7 mouse cellular contexts compared by ENCODE assay signal in genomic region chr16:16303888-16304287, GRCm38 (mm10). TPM values are rescaled to one million over a fixed set of nuclear protein-coding genes. Genes with fewer than 3 reads are reported as not detected.
DNase-seq lines count a peak whose midpoint lies in the region; ATAC-seq and TF ChIP-seq lines count a peak whose summit lies in the region.

No protein-coding gene starts in this region.

- WGBS in forebrain, embryonic 10.5 days = 23% methylated on average over 7 of the region's 7 CpGs
- WGBS in liver, embryonic 15.5 days (ENCODE audit: insufficient replicate concordance) = 12% methylated on average over 7 of the region's 7 CpGs

- dilution Hi-C loops in CH12.LX (cut with MboI; ENCODE audit: extremely low pct_ligation_motif_present, extremely low pct_unique_long_range_greater_than_20kb, low sequenced_read_pairs) = no loop called here

- H3K27me3 ChIP-seq in CH12.LX (replicated peaks) = no peaks in the 10 kb centered on the region
- no peaks in the 10 kb centered on the region for H3K27me3 ChIP-seq in forebrain, embryonic 10.5 days (ENCODE audit: poor library complexity, severe bottlenecking)
- H3K27me3 ChIP-seq in liver, embryonic 15.5 days = no peaks in the 10 kb centered on the region

- no peaks in the 10 kb centered on the region for H3K9me3 ChIP-seq in CH12.LX (replicated peaks; ENCODE audit: low read length)
- H3K9me3 ChIP-seq in forebrain, embryonic 10.5 days = no peaks in the 10 kb centered on the region
- H3K9me3 ChIP-seq in liver, embryonic 15.5 days (replicated peaks) = no peaks in the 10 kb centered on the region

- 0 out of 2 replicates have a peak overlapping the region, but pooled peaks have one; percentile 41 for H3K27ac ChIP-seq in CH12.LX (ENCODE audit: insufficient read depth, low read depth)
- peak overlapping the region; percentile 97 for H3K27ac ChIP-seq in forebrain, embryonic 10.5 days
- no peak overlapping the region for H3K27ac ChIP-seq in liver, embryonic 15.5 days (replicated peaks)

- H3K4me1 ChIP-seq in CH12.LX (ENCODE audit: control insufficient read depth in 1 of 2, insufficient read depth in 2 of 2) = peaks cover 3 to 28% of the 10 kb centered on the region in 2 experiments; a peak in 3 of 4 replicates
- H3K4me1 ChIP-seq in forebrain, embryonic 10.5 days = peaks cover 19% of the 10 kb centered on the region
- H3K4me1 ChIP-seq in liver, embryonic 15.5 days (replicated peaks) = peaks cover 20% of the 10 kb centered on the region

- no peak for TF ChIP-seq POLR2A in CH12.LX (IDR thresholded peaks at IDR 0.05; ENCODE audit: low read depth, low read length)

- TF ChIP-seq RAD21 in CH12.LX (IDR thresholded peaks at IDR 0.05; ENCODE audit: low read depth, low read length) = peak; percentile 40

- DNase-seq in 416B (ENCODE audit: low read depth) = peak; percentile 72
- DNase-seq in CH12.LX (ENCODE audit: extremely low read depth) = peak; percentile 45
- no peak for DNase-seq in forebrain, embryonic 10.5 days (ENCODE audit: extremely low spot score, low spot score)
- DNase-seq in Muller cell, postnatal 12 days (ENCODE audit: inconsistent ontology term) = no peak
- DNase-seq in T-cell, adult 2 months (ENCODE audit: low spot score) = no peak

- peaks cover 20 to 31% of the 10 kb centered on the region in 2 experiments for H3K36me3 ChIP-seq in CH12.LX (replicated peaks in 1 of 2; ENCODE audit: control insufficient read depth in 1 of 2, insufficient read depth in 1 of 2, low read length in 1 of 2)
- H3K36me3 ChIP-seq in forebrain, embryonic 10.5 days (replicated peaks) = peaks cover 32% of the 10 kb centered on the region
- H3K36me3 ChIP-seq in liver, embryonic 15.5 days (replicated peaks) = peaks cover 20% of the 10 kb centered on the region

- TF ChIP-seq CTCF in CH12.LX (conservative IDR thresholded peaks at IDR 0.05 in 1 of 2, IDR thresholded peaks at IDR 0.05 in 1 of 2; ENCODE audit: low read depth in 2 of 2, low read length in 2 of 2) = peak in 1 of 2 experiments; percentile 53; a peak in 2 of 4 replicates

- H3K4me3 ChIP-seq in CH12.LX (replicated peaks in 1 of 3; ENCODE audit: low read depth in 2 of 3, low read length in 2 of 3, poor library complexity in 1 of 3) = peak overlapping the region; percentile 83 to 94 (median 85)
- H3K4me3 ChIP-seq in forebrain, embryonic 10.5 days = peak overlapping the region; percentile 94
- peak overlapping the region; percentile 78 for H3K4me3 ChIP-seq in liver, embryonic 15.5 days (replicated peaks)

- no peak for TF ChIP-seq EP300 in CH12.LX (IDR thresholded peaks at IDR 0.05; ENCODE audit: low read length)

- no peak for ATAC-seq in liver, embryonic 15.5 days (ENCODE audit: insufficient read depth)
- ATAC-seq in erythroid progenitor cell, adult 5-6 weeks (replicated peaks; ENCODE audit: low FRiP score, poor library complexity, severe bottlenecking) = no peak

- H3K4me2 ChIP-seq in CH12.LX (ENCODE audit: insufficient read depth, low read depth, poor library complexity, severe bottlenecking) = peak overlapping the region; percentile 100
- H3K4me2 ChIP-seq in liver, embryonic 15.5 days = peak overlapping the region; percentile 91

- in situ Hi-C loops in CH12.LX (cut with MboI; ENCODE audit: low pct_ligation_motif_present, low pct_unique_long_range_greater_than_20kb, low sequenced_read_pairs) = loop anchor here (5.0 to 10.0 kb wide), 2 partner anchors 107 to 281 kb away; no protein-coding TSS in a partner anchor

- H3K79me2 ChIP-seq in CH12.LX (replicated peaks; ENCODE audit: control insufficient read depth, extremely low read depth, insufficient read depth, poor library complexity, severe bottlenecking) = peaks cover 26% of the 10 kb centered on the region

- peak overlapping the region; percentile 89 for H3K9ac ChIP-seq in CH12.LX (ENCODE audit: insufficient read depth, low read depth)
- H3K9ac ChIP-seq in liver, embryonic 15.5 days = peak overlapping the region; percentile 62

TF ChIP-seq in CH12.LX, 34 proteins besides CTCF, POLR2A, EP300 and RAD21:
- TF ChIP-seq SMC3 (IDR thresholded peaks at IDR 0.05; ENCODE audit: low read depth, low read length) (peak; percentile 26), MYC (IDR thresholded peaks at IDR 0.05; ENCODE audit: low read depth, low read length) (peak; percentile 87), ZNF384 (IDR thresholded peaks at IDR 0.05; ENCODE audit: low read depth, low read length) (0 out of 2 replicates have a peak, but pooled peaks have one; percentile 7), SIN3A (IDR thresholded peaks at IDR 0.05; ENCODE audit: low read length) (0 out of 2 replicates have a peak, but pooled peaks have one; percentile 54), MEF2A (IDR thresholded peaks at IDR 0.05; ENCODE audit: borderline replicate concordance, low read depth, low read length) (no peak)

RNA-seq across cellular contexts. Expression of gene Yars2, which starts 1.1 kb away (rescaled TPM):
- total RNA-seq in CH12.LX (2012; rRNA removed) = 40.9 and 61.2 TPM in 2 replicates
- total RNA-seq in CH12.LX (2014; rRNA removed) = 112 and 122 TPM in 2 replicates
- polyA plus RNA-seq in CH12.LX (2012; ENCODE audit: insufficient read length, low read depth) = 56.0 TPM in 2 replicates
- polyA plus RNA-seq in forebrain, embryonic 10.5 days (2016; fragmentation: Nextera tagmentation; extraction: Ambion mirVana) = 47.8 and 49.5 TPM in 2 replicates
- polyA plus RNA-seq in liver, embryonic 15.5 days (2015; fragmentation: Nextera tagmentation; extraction: Ambion mirVana) = 23.3 and 24.4 TPM in 2 replicates
- total RNA-seq in erythroid progenitor cell, adult 5-6 weeks (2015; ENCODE audit: low replicate concordance) = 28.5 and 29.9 TPM in 2 replicates
- total RNA-seq in erythroid progenitor cell, adult 5-6 weeks (2017; ENCODE audit: low replicate concordance) = 0.45 and 2.4 TPM in 2 replicates

RNA-seq across cellular contexts. Expression of gene Dnm1l, which starts 54.9 kb away (rescaled TPM):
- total RNA-seq in CH12.LX (2012; rRNA removed) (55.8 and 59.1 TPM in 2 replicates), CH12.LX (2014; rRNA removed) (91.7 and 101 TPM in 2 replicates)
- 82.9 and 83.1 TPM in 2 replicates for polyA plus RNA-seq in CH12.LX (2012; ENCODE audit: insufficient read length, low read depth)
- 55.8 and 56.5 TPM in 2 replicates for polyA plus RNA-seq in forebrain, embryonic 10.5 days (2016; fragmentation: Nextera tagmentation; extraction: Ambion mirVana)
- polyA plus RNA-seq in liver, embryonic 15.5 days (2015; fragmentation: Nextera tagmentation; extraction: Ambion mirVana) = 19.8 and 21.6 TPM in 2 replicates
- 34.0 and 41.4 TPM in 2 replicates for total RNA-seq in erythroid progenitor cell, adult 5-6 weeks (2015; ENCODE audit: low replicate concordance)
- total RNA-seq in erythroid progenitor cell, adult 5-6 weeks (2017; ENCODE audit: low replicate concordance) = 31.9 and 49.2 TPM in 2 replicates

Comparison
In these comparisons a context has a peak if more than half of its experiments do, and no peak if none do; other contexts are left out.
1. DNase-seq: peak in 416B (single experiment) and CH12.LX (single experiment); none in forebrain, embryonic 10.5 days (single experiment), Muller cell, postnatal 12 days (single experiment) and T-cell, adult 2 months (single experiment).
2. Peak in every context shown above with its lines, with median percentiles within 50 percentile points of each other: H3K4me3 ChIP-seq.